Mouse (Mus musculus) CH12.LX (cell line): Measurements from ENCODE around the gene Irf2bp2.
A peak's percentile ranks its signal among the peaks of the same experiment; 100 is the strongest.

ENCODE experiments used
- CTCF ChIP-seq, 2 experiments: IDR thresholded peaks in 1 of 2; conservative IDR thresholded peaks in 1 of 2; 2 replicates each; pipeline ENCODE4 v1.5.1; 2011 to 2012; ENCODE audit warnings: low read depth in 2 of 2, low read length in 2 of 2, improper control_type of control experiment in 1 of 2, inconsistent platforms in 1 of 2, mild to moderate bottlenecking in 1 of 2, moderate library complexity in 1 of 2
- ELF1 ChIP-seq: IDR thresholded peaks from 2 replicates; pipeline ENCODE4 v1.6.1; 2014; ENCODE audit warnings: low read depth, mild to moderate bottlenecking, inconsistent platforms, low read length, improper control_type of control experiment
- IRF4 ChIP-seq: IDR thresholded peaks from 2 replicates; pipeline ENCODE4 v1.6.1; 2014; ENCODE audit warnings: low read depth, mild to moderate bottlenecking, inconsistent platforms, low read length, improper control_type of control experiment
- MAFK ChIP-seq: IDR thresholded peaks from 2 replicates; pipeline ENCODE4 v1.6.1; 2011; ENCODE audit warnings: low read length, improper control_type of control experiment; ENCODE audit not compliant: insufficient replicate concordance
- MAX ChIP-seq: IDR thresholded peaks from 2 replicates; pipeline ENCODE4 v1.6.1; 2011; ENCODE audit warnings: low read length, improper control_type of control experiment
- POLR2A ChIP-seq: IDR thresholded peaks from 2 replicates; pipeline ENCODE4 v1.6.1; 2011; ENCODE audit warnings: low read depth, mild to moderate bottlenecking, improper control_type of control experiment, low read length
- POLR2AphosphoS2 ChIP-seq: IDR thresholded peaks from 2 replicates; pipeline ENCODE4 v1.6.1; 2011; ENCODE audit warnings: low read depth, low read length, improper control_type of control experiment
- SIN3A ChIP-seq: IDR thresholded peaks from 2 replicates; pipeline ENCODE4 v1.6.1; 2012; ENCODE audit warnings: low read length, improper control_type of control experiment, inconsistent platforms
- UBTF ChIP-seq: IDR thresholded peaks from 2 replicates; pipeline ENCODE4 v1.6.1; 2012; ENCODE audit warnings: low read depth, mild to moderate bottlenecking, inconsistent platforms, low read length, improper control_type of control experiment, moderate library complexity
- USF1 ChIP-seq: IDR thresholded peaks from 2 replicates; pipeline ENCODE4 v1.6.1; 2014; ENCODE audit warnings: low read depth, mild to moderate bottlenecking, inconsistent platforms, low read length, improper control_type of control experiment

GRCm38 (mm10) chr8:126583971-126584843, 9.6 kb downstream of the Irf2bp2 start:
- TF ChIP-seq MAX (peak; percentile 67), POLR2A (peak; percentile 56), USF1 (no peak), POLR2AphosphoS2 (no peak), SIN3A (no peak), UBTF (no peak), CTCF (conservative IDR thresholded peaks at IDR 0.05 in 1 of 2, IDR thresholded peaks at IDR 0.05 in 1 of 2; ENCODE audit: low read depth in 2 of 2, low read length in 2 of 2) (no peak), MAFK (no peak), IRF4 (0 out of 2 replicates have a peak, but pooled peaks have one; percentile 5), ELF1 (peak; percentile 49; the same call in 1 of the 2 replicates)
